Mouse (Mus musculus): ENCODE measurements at regions not wholly inside any gene's neighbourhood (a gene's known extent, or its start where the extent isn't known, plus 50 kb on each side); places are given as distances from the start of the nearest gene placed in this dataset.
"Not testable (repeated sequence)": the region's sequence is repeated elsewhere in the genome, so short reads cannot be mapped to it uniquely, and the experiment has no call there.

- Histone ChIP-seq H3K27ac (replicated peaks) (no peak overlapping the region), H3K4me1 (replicated peaks) (no peaks in the 10 kb centered on the region), H3K4me2 (no peak overlapping the region), H3K9me3 (no peaks in the 10 kb centered on the region), H3K36me3 (no peaks in the 10 kb centered on the region), H3K4me3 (no peak overlapping the region), H3K27me3 (no peaks in the 10 kb centered on the region), H3K9ac (no peak overlapping the region)
- no peak for ATAC-seq (ENCODE audit: low FRiP score, low read depth)
- 85% methylated on average over 11 of the region's 11 CpGs for whole genome bisulfite sequencing
Observed at GRCm38 (mm10) chr6:5663433-5664175, 61.8 kb upstream of the Dync1i1 start.

GRCm38 (mm10) chr6:5645150-5645732 lies 80.2 kb upstream of the Dync1i1 start:
- Histone ChIP-seq H3K36me3 (no peaks in the 10 kb centered on the region), H3K4me3 (no peak overlapping the region), H3K27me3 (no peaks in the 10 kb centered on the region), H3K9me3 (no peaks in the 10 kb centered on the region), H3K4me2 (no peak overlapping the region), H3K27ac (replicated peaks) (no peak overlapping the region), H3K4me1 (replicated peaks) (no peaks in the 10 kb centered on the region), H3K9ac (no peak overlapping the region)
- peak; percentile 83 for ATAC-seq (ENCODE audit: low FRiP score, low read depth)
- WGBS: 26% methylated on average over 9 of the region's 9 CpGs

- Histone ChIP-seq H3K4me3 (no peak overlapping the region), H3K4me1 (replicated peaks) (no peaks in the 10 kb centered on the region), H3K36me3 (no peaks in the 10 kb centered on the region), H3K9me3 (no peaks in the 10 kb centered on the region), H3K4me2 (no peak overlapping the region), H3K27ac (replicated peaks) (no peak overlapping the region), H3K9ac (no peak overlapping the region), H3K27me3 (no peaks in the 10 kb centered on the region)
- WGBS: 85% methylated on average over 9 of the region's 9 CpGs
- ATAC-seq (ENCODE audit: low FRiP score, low read depth): no peak
Observed at GRCm38 (mm10) chr6:5634222-5634621, 91.2 kb upstream of the Dync1i1 start.

- no peaks in the 10 kb centered on the region for H3K9me3 ChIP-seq
- 0 out of 2 replicates have a peak, but pooled peaks have one; percentile 54 for ATAC-seq (ENCODE audit: low FRiP score, low read depth)
- peak overlapping the region; percentile 30 for H3K4me2 ChIP-seq
- H3K27ac ChIP-seq (replicated peaks): no peak overlapping the region
- no peak overlapping the region for H3K9ac ChIP-seq
- H3K27me3 ChIP-seq: no peaks in the 10 kb centered on the region
- no peaks in the 10 kb centered on the region for H3K4me1 ChIP-seq (replicated peaks)
- WGBS: 22% methylated on average over 10 of the region's 10 CpGs
- H3K4me3 ChIP-seq: no peak overlapping the region
- no peaks in the 10 kb centered on the region for H3K36me3 ChIP-seq
Observed at GRCm38 (mm10) chr6:5633036-5633708, 92.3 kb upstream of the Dync1i1 start.

- H3K4me3 ChIP-seq: no peak overlapping the region
- H3K27me3 ChIP-seq: no peaks in the 10 kb centered on the region
- H3K27ac ChIP-seq (replicated peaks): no peak overlapping the region
- H3K4me1 ChIP-seq (replicated peaks): no peaks in the 10 kb centered on the region
- no peak overlapping the region for H3K9ac ChIP-seq
- no peak overlapping the region for H3K4me2 ChIP-seq
- no peaks in the 10 kb centered on the region for H3K9me3 ChIP-seq
- WGBS: 82% methylated on average over 2 of the region's 2 CpGs
- no peaks in the 10 kb centered on the region for H3K36me3 ChIP-seq
- no peak for ATAC-seq (ENCODE audit: low FRiP score, low read depth)
Observed at GRCm38 (mm10) chr6:5624085-5624484, 101.4 kb upstream of the Dync1i1 start.

- Histone ChIP-seq H3K9ac (no peak overlapping the region), H3K4me3 (no peak overlapping the region)
Observed at GRCm38 (mm10) chr6:5621582-5621981, 103.9 kb upstream of the Dync1i1 start.

GRCm38 (mm10) chr6:5594011-5594410 lies 97.9 kb upstream of the Pdk4 start:
- 79% methylated on average over 6 of the region's 6 CpGs for WGBS
- Histone ChIP-seq H3K9ac (no peak overlapping the region), H3K4me2 (no peak overlapping the region), H3K27ac (replicated peaks) (no peak overlapping the region), H3K36me3 (no peaks in the 10 kb centered on the region), H3K27me3 (no peaks in the 10 kb centered on the region), H3K9me3 (no peaks in the 10 kb centered on the region), H3K4me1 (replicated peaks) (no peaks in the 10 kb centered on the region), H3K4me3 (no peak overlapping the region)
- no peak for ATAC-seq (ENCODE audit: low FRiP score, low read depth)

More at GRCm38 (mm10) chr6:5621582-5621981, 103.9 kb upstream of the Dync1i1 start:
- Histone ChIP-seq H3K4me1 (replicated peaks) (no peaks in the 10 kb centered on the region), H3K36me3 (no peaks in the 10 kb centered on the region), H3K27ac (replicated peaks) (no peak overlapping the region), H3K27me3 (no peaks in the 10 kb centered on the region), H3K9me3 (no peaks in the 10 kb centered on the region), H3K4me2 (no peak overlapping the region)
- WGBS: 92% methylated on average over 3 of the region's 3 CpGs
- ATAC-seq (ENCODE audit: low FRiP score, low read depth): no peak

GRCm38 (mm10) chr6:5589635-5590034 lies 93.5 kb upstream of the Pdk4 start:
- H3K4me1 ChIP-seq (replicated peaks): no peaks in the 10 kb centered on the region
- peak; percentile 88 for ATAC-seq (ENCODE audit: low FRiP score, low read depth)
- H3K4me2 ChIP-seq: no peak overlapping the region
- no peak overlapping the region for H3K27ac ChIP-seq (replicated peaks)
- H3K4me3 ChIP-seq: no peak overlapping the region
- H3K9ac ChIP-seq: no peak overlapping the region
- WGBS: 4% methylated on average over 10 of the region's 10 CpGs
- H3K9me3 ChIP-seq: no peaks in the 10 kb centered on the region
- H3K27me3 ChIP-seq: no peaks in the 10 kb centered on the region
- no peaks in the 10 kb centered on the region for H3K36me3 ChIP-seq

GRCm38 (mm10) chr6:5582923-5583525 lies 86.9 kb upstream of the Pdk4 start:
- no peak overlapping the region for H3K27ac ChIP-seq (replicated peaks)
- WGBS: 83% methylated on average over 2 of the region's 2 CpGs
- H3K27me3 ChIP-seq: no peaks in the 10 kb centered on the region
- H3K9me3 ChIP-seq: no peaks in the 10 kb centered on the region
- no peaks in the 10 kb centered on the region for H3K4me1 ChIP-seq (replicated peaks)
- no peak for ATAC-seq (ENCODE audit: low FRiP score, low read depth)
- no peak overlapping the region for H3K9ac ChIP-seq
- H3K36me3 ChIP-seq: no peaks in the 10 kb centered on the region
- H3K4me2 ChIP-seq: no peak overlapping the region
- no peak overlapping the region for H3K4me3 ChIP-seq

- not testable (repeated sequence) for H3K27me3 ChIP-seq; H3K4me1 ChIP-seq (replicated peaks); H3K27ac ChIP-seq (replicated peaks); H3K9ac ChIP-seq; ATAC-seq (ENCODE audit: low FRiP score, low read depth); H3K4me3 ChIP-seq; H3K9me3 ChIP-seq; H3K36me3 ChIP-seq; H3K4me2 ChIP-seq
- 83% methylated on average over 2 of the region's 2 CpGs for WGBS
Observed at GRCm38 (mm10) chr6:5576891-5577290, 80.8 kb upstream of the Pdk4 start.

GRCm38 (mm10) chr6:5566582-5566981 lies 70.5 kb upstream of the Pdk4 start:
- Histone ChIP-seq H3K36me3 (no peaks in the 10 kb centered on the region), H3K4me1 (replicated peaks) (no peaks in the 10 kb centered on the region), H3K9ac (no peak overlapping the region), H3K27me3 (no peaks in the 10 kb centered on the region), H3K27ac (replicated peaks) (no peak overlapping the region), H3K9me3 (no peaks in the 10 kb centered on the region), H3K4me3 (no peak overlapping the region), H3K4me2 (no peak overlapping the region)
- ATAC-seq (ENCODE audit: low FRiP score, low read depth): no peak
- WGBS: 83% methylated on average over 5 of the region's 5 CpGs

GRCm38 (mm10) chr6:5565049-5565448 lies 68.9 kb upstream of the Pdk4 start:
- Histone ChIP-seq H3K9ac (no peak overlapping the region), H3K4me1 (replicated peaks) (no peaks in the 10 kb centered on the region), H3K4me2 (no peak overlapping the region), H3K27ac (replicated peaks) (no peak overlapping the region), H3K4me3 (no peak overlapping the region), H3K27me3 (no peaks in the 10 kb centered on the region), H3K36me3 (no peaks in the 10 kb centered on the region), H3K9me3 (no peaks in the 10 kb centered on the region)
- no peak for ATAC-seq (ENCODE audit: low FRiP score, low read depth)
- 85% methylated on average over 2 of the region's 2 CpGs for WGBS
